Mouse (Mus musculus) CH12.LX (cell line): ENCODE data around the gene E330017A01Rik.

Experiments used
- CHD2 ChIP-seq: IDR thresholded peaks from 2 replicates; pipeline ENCODE4 v1.6.1; 2011; ENCODE audit warnings: low read length, improper control_type of control experiment
- CTCF ChIP-seq, 2 experiments: IDR thresholded peaks in 1 of 2; conservative IDR thresholded peaks in 1 of 2; 2 replicates each; pipeline ENCODE4 v1.5.1; 2011 to 2012; ENCODE audit warnings: low read depth in 2 of 2, low read length in 2 of 2, improper control_type of control experiment in 1 of 2, inconsistent platforms in 1 of 2, mild to moderate bottlenecking in 1 of 2, moderate library complexity in 1 of 2
- GABPA ChIP-seq: IDR thresholded peaks from 2 replicates; pipeline ENCODE4 v1.6.1; 2012; ENCODE audit warnings: low read depth, low read length, improper control_type of control experiment, inconsistent platforms; ENCODE audit not compliant: insufficient replicate concordance
- MAZ ChIP-seq: IDR thresholded peaks from 2 replicates; pipeline ENCODE4 v1.6.1; 2012; ENCODE audit warnings: low read depth, mild to moderate bottlenecking, inconsistent platforms, low read length, improper control_type of control experiment, moderate library complexity
- MEF2A ChIP-seq: IDR thresholded peaks from 2 replicates; pipeline ENCODE4 v1.6.1; 2014; ENCODE audit warnings: low read depth, mild to moderate bottlenecking, inconsistent platforms, low read length, improper control_type of control experiment, borderline replicate concordance
- POLR2A ChIP-seq: IDR thresholded peaks from 2 replicates; pipeline ENCODE4 v1.6.1; 2011; ENCODE audit warnings: low read depth, mild to moderate bottlenecking, improper control_type of control experiment, low read length
- ZNF384 ChIP-seq: IDR thresholded peaks from 2 replicates; pipeline ENCODE4 v1.6.1; 2012; ENCODE audit warnings: low read depth, low read length, improper control_type of control experiment, inconsistent platforms

DNA sequence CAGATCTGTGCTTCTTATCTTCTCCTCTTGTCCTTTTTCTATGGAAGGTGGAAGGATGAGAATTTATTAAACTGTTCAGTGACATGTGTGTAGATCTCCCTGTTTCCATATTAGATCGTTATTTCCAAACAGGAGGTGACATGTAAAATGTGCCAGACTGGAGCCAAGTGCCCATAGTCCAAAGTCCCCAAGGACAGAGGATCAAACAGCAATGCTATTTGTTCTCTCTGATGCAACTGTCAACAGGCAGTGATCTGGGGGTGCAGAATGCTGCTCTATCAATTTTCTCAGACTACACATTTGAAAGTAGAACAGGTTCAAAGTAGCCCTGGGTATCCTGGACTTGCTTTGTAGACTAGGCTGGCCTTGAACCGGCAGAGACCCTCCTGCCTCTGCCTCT lies 25.3 kb upstream of the E330017A01Rik start:
- TF ChIP-seq POLR2A (no peak), GABPA (no peak), ZNF384 (no peak), CTCF (conservative IDR thresholded peaks at IDR 0.05 in 1 of 2, IDR thresholded peaks at IDR 0.05 in 1 of 2; ENCODE audit: low read depth in 2 of 2, low read length in 2 of 2) (no peak), MEF2A (no peak), MAZ (no peak), CHD2 (no peak)
